Mouse (Mus musculus) monocyte, adult 5-6 weeks (primary cell): ENCODE data around the gene Lat. TPM values are rescaled to one million over a fixed set of nuclear protein-coding genes. Genes with fewer than 3 reads are reported as not detected.

Experiments
- ATAC-seq: fragments of 153-309, 156-312 bp; replicated peaks from 2 replicates; pipeline ENCODE4 v1.8.0; 2017; ENCODE audit warnings: mild to moderate bottlenecking; ENCODE audit not compliant: low TSS enrichment, insufficient number of reproducible peaks, severe bottlenecking, poor library complexity, low FRiP score
- total RNA-seq: library from RNA; stranded (forward); fragments of 200-1000, 200-491, 200-594 nt; gene quantifications from 3 replicates; pipeline ENCODE4 v1.2.3, GENCODE M21; 2017

The Lat gene
- total RNA-seq, 1 experiment from 2014 or later: 19.3 TPM

- no peak for ATAC-seq
These were observed 5.2 kb upstream of the Lat start for GRCm38 (mm10) chr7:126374526-126374925.

- no peak for ATAC-seq
These were observed 3.6 kb upstream of the Lat start for GRCm38 (mm10) chr7:126373007-126373406.

- no peak for ATAC-seq
These were observed 1.0 kb downstream of the Lat start for GRCm38 (mm10) chr7:126368367-126368766.

GRCm38 (mm10) chr7:126367636-126368035 is 1.7 kb downstream of the Lat start:
- no peak for ATAC-seq

DNA sequence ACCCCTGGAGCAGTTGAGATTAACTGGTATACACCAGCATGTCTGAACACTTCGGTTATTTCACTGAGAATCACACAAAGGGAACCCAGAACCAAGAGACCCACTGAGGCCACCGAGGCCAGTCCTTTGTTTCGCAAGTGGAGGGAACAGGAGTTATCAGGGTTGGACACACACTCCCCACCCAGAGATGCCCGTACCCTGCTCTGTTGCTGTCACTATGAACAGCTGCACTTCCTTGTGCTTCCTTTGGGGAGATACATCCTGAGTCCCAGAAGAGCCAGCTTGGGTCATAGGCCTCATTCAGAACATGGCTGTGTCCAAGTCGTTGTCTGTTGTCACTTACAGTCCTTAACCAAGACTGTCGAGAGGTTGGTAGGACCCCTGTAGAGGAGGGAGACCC is 6.3 kb downstream of the Lat start:
- no peak for ATAC-seq

DNA sequence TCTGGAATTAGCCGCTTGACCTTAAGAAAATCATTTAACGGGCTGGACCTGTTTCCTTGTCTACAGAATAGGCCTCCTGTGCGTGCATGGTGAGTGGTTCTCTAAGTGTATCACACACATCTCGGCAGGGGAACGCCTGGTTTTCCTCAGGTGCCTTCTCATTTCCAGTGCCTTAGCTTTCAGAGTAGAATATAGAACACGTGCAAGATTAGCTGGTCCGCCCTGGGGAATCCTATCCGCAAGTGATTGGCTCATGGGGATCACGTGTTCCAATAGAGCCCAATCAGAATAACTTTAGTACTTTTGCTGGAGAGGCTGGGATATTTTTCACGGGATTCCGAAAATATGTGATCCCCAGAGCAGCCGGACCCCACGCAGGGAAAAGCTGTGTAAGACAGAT is 10.3 kb downstream of the Lat start:
- no peak for ATAC-seq

GRCm38 (mm10) chr7:126358413-126358812 is 11.0 kb downstream of the Lat start:
- ATAC-seq: no peak

- no peak for ATAC-seq
These were observed 11.5 kb downstream of the Lat start for GRCm38 (mm10) chr7:126357838-126358237.

GRCm38 (mm10) chr7:126356793-126357591 is 12.4 kb downstream of the Lat start:
- ATAC-seq: no peak

DNA sequence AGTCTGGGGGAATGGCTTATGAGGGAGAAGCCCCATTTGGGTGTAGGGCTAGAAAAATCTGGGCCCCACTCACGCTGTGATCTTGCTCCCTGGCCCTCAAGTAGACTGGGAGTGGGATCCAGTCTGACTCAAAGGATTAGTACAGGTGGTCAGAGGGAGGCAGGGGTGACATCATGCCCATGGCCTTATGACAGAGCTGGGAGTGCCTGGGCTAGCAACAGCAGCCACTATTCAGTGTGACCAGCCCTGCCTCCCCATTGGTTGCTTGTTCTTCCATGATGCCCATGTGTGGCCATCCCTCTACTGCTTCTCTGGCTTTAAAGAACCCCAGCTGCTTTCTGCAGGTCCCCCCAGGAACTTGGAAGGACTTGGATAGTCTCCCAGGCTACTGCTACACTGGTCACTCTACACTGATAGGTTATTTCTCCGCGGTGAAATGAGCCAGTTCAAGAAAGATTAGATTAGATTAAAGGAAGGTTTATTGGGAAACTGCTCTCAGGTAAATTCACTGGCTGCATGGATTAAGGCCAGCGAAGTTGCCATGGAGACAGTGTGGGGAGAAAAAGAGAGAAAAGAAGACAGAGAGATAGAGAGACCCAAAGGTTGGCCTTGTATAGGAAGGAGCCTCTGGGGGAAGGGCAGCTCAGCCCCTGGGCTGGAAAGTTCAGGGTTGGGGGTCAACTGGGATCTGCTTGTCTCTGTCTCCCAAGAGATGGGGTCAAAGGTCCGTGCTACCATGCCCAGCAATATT is 13.3 kb downstream of the Lat start:
- ATAC-seq: no peak

DNA sequence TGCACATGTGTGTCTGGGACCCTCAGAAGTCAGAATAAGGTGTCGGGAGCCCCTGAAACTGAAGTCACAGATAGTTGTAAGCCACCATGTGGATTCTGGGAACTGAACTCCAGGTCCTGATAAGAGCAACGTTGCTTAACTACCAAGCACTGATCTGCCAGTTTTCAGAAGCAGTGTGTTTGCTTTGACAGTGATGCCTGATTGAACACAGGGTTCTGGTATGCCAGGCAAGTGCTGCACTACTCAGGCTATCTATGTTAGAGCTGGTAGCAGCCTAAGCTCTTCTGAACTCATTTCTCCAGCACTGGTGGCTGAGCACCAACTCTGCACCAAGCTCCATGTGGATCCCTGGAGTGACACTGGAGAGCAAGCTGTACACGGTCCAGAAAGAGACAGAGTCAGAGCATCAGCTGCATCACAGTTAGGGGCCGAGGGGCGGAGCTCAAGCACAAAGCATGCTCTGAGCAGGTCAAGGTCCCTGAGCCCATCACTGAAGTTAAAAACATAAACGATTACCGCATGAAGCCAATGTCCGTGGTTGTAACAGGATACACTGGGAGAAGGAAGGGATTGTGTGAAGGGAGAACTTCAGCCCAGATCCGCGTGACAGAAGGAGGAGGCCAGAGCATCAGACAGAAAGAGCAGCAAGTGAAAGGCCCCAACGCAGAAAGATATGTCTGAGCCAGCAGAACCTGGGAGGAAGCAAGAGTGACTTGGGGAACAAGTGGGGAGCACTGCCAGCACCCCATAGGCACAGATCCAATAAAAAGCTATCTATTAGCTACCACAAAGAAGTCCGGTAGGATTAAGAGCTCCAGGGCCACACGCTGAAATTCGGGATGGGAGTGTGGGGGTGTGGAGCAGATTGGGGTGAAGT is 14.4 kb downstream of the Lat start:
- ATAC-seq: no peak

GRCm38 (mm10) chr7:126353994-126354365 is 15.4 kb downstream of the Lat start:
- ATAC-seq: no peak

DNA sequence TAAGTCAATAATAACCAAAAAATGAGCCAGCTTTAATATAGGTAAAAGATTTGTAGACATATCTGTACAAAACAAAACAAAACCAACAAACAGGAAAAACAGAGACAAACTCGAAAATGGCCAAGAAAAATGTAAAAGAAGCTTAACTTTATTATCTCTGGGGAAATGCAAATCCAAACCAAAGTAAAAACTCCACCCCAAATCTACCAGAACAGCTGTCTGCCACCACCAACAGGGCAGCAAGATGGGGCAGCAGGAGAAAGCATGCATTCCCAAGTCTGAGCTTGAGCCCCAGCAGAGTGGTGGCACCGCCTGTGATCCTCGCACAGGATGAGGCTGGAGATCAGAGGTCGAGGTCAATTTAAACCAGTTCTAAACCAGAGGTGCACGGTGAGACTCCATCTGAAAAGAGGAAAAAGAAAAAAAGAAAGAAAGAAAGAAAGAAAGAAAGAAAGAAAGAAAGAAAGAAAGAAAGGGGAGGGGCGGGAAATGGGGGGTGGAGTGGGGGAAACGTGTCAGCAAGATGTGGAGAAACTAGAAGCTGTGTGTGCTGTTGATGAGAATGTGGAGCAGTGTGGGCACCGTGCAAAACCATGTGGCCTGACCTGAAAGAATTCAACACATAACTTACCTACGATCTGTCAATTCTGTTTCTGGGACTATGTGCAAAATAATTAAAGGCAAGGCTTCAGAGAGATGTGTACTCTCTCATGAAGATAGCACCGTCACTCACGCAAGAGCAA is 15.9 kb downstream of the Lat start:
- no peak for ATAC-seq

- ATAC-seq: no peak
These were observed 17.9 kb downstream of the Lat start for GRCm38 (mm10) chr7:126351419-126351951.

DNA sequence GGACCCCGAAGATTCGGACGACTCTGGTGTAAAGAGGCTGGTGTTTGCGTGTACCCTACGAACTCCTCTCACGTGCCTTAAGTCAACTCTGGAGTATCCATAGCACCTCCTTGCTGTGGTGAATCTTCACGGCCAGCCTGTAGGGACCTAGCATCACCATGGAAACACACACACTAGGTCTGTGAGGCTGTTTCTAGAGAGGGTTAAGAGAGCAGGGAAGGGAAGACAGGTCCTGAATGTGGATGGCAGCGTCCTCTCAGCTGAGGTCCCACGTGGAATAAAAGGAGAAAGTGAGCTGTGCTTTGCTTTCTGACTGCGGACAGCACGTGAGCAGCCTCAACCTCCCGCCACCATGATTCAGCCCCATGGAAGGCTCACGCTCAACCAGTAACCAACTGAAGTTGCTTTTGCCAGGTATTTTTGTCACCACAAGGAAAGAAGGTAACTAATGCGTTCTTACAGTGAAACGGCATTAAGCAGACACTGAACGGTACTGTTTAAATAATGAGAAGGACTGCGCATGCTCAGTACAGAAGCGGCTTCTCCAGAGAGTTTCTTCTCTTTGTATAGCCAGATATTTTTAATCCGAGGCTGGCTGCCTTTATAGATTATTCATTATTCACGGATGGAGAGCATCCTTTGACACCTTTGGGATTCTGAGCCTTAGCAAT is 18.5 kb downstream of the Lat start:
- ATAC-seq: no peak

- no peak for ATAC-seq
These were observed 21.1 kb downstream of the Lat start for GRCm38 (mm10) chr7:126348293-126348692.

DNA sequence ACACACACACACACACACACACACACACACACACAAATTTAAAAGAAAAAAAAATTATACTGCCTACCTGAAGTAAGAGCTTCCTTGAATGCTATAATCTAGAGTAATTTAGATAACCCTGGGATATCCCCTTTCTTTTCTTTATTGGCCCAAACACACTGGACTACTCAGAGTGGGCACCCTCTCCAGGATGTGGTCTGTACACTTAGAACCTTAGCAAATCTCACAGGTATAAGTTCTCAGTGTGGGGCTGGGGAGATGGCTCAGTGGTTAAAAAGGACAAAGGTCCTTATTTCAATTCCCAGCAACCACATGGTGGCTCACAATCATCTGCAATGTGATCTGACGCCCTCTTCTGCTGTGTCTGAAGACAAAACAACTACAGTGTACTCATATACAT is 22.3 kb downstream of the Lat start:
- ATAC-seq: no peak

GRCm38 (mm10) chr7:126345969-126346368 is 23.4 kb downstream of the Lat start:
- no peak for ATAC-seq
